Mouse (Mus musculus) Patski (cell line): ENCODE measurements around the gene Dhodh. TPM values are rescaled to one million over a fixed set of nuclear protein-coding genes. Genes with fewer than 3 reads are reported as not detected.
A peak's percentile ranks its signal among the peaks of the same experiment; 100 is the strongest.

Experiments
- ATAC-seq: fragments of 100-300 bp; one replicate; pipeline ENCODE4 v1.8.0; 2021
- CTCF ChIA-PET: fragments of 350-600 bp; sonication (Branson Sonifier 250); formaldehyde crosslinking; loops from one replicate; lab custom pipeline; 2022; ENCODE audit warnings: inconsistent platforms; lab: Charles Lee
- POLR2A ChIA-PET: fragments of 350-600 bp; sonication (Branson Sonifier 250); formaldehyde crosslinking; loops from one replicate; lab custom pipeline; 2022; ENCODE audit warnings: antibody characterized with exemption, inconsistent platforms; lab: Charles Lee
- DNase-seq: peaks from one replicate; pipeline ENCODE4 v3.0.0-alpha.2; 2011; ENCODE audit warnings: low read depth, low spot score
- H3K27me3 ChIP-seq: fragments of 371-371 bp; one replicate; pipeline ENCODE4 v1.5.1; 2021
- CTCF ChIP-seq: fragments of 100-300 bp; IDR thresholded peaks from one replicate; pipeline ENCODE4 v1.5.1; 2021
- in situ Hi-C: fragments of 300-500 bp; cut with MboI; formaldehyde crosslinking; loops from 3 replicates; pipeline ENCODE4 v1.11.1; 2018; ENCODE audit warnings: low pct_unique_long_range_greater_than_20kb, mixed read lengths
- polyA plus RNA-seq: library from polyadenylated mRNA; unstranded; gene quantifications from one replicate; pipeline ENCODE4 v1.2.3, GENCODE M21; 2021

The Dhodh gene
- 14.3 TPM for polyA plus RNA-seq

GRCm38 (mm10) chr8:109608271-109609152, at the start of gene Dhodh:
Gene Dhodh, minus strand, starts transcription at chr8:109608673.
- POLR2A ChIA-PET, result interaction anchor here (0.6 to 1.3 kb wide), 3 partner anchors 41 to 84 kb away, joined by 3 to 4 read pairs (median 4); no protein-coding TSS in a partner anchor
- peak; percentile 61 for DNase-seq
- peaks cover 4% of the 10 kb centered on the region for H3K27me3 ChIP-seq
- peak; percentile 99 for ATAC-seq
- CTCF ChIA-PET, result interaction anchor here (2.9 to 3.3 kb wide), 2 partner anchors 12 to 15 kb away, joined by 10 to 19 read pairs; no protein-coding TSS in a partner anchor
- in situ Hi-C loops, result no loop called here
- TF ChIP-seq CTCF, result no peak

- in situ Hi-C loops, result no loop called here
- CTCF ChIA-PET, result no interaction called here
- H3K27me3 ChIP-seq, result no peaks in the 10 kb centered on the region
- ATAC-seq (no peak), DNase-seq (no peak)
- TF ChIP-seq CTCF, result no peak
- POLR2A ChIA-PET, result no interaction called here
Measured at GRCm38 (mm10) chr8:109656860-109657259, 48.4 kb upstream of the Dhodh start.

- CTCF ChIA-PET, result no interaction called here
- no peak for DNase-seq
- in situ Hi-C loops, result no loop called here
- POLR2A ChIA-PET, result no interaction called here
- TF ChIP-seq CTCF, result no peak
- no peak for ATAC-seq
- peaks cover 17% of the 10 kb centered on the region for H3K27me3 ChIP-seq
Measured at GRCm38 (mm10) chr8:109650801-109651200, 42.3 kb upstream of the Dhodh start.

- TF ChIP-seq CTCF, result no peak
- in situ Hi-C loops, result no loop called here
- ChIA-PET POLR2A (interaction anchor here (1.7 kb wide), 1 partner anchor 16 kb away, joined by 3 read pairs; no protein-coding TSS in a partner anchor), CTCF (no interaction called here)
- peaks cover 17% of the 10 kb centered on the region for H3K27me3 ChIP-seq
- ATAC-seq, result no peak
- no peak for DNase-seq
Measured at GRCm38 (mm10) chr8:109648469-109648868, 40.0 kb upstream of the Dhodh start.

GRCm38 (mm10) chr8:109647331-109647730, 38.9 kb upstream of the Dhodh start:
- in situ Hi-C loops, result no loop called here
- no peak for DNase-seq
- peaks cover 19% of the 10 kb centered on the region for H3K27me3 ChIP-seq
- ChIA-PET CTCF (interaction anchor here (1.0 kb wide), 1 partner anchor 15 kb away, joined by 3 read pairs; no protein-coding TSS in a partner anchor), POLR2A (interaction anchor here (1.7 kb wide), 1 partner anchor 18 kb away, joined by 3 read pairs; no protein-coding TSS in a partner anchor)
- no peak for ATAC-seq
- TF ChIP-seq CTCF, result no peak

GRCm38 (mm10) chr8:109641236-109641635, 32.8 kb upstream of the Dhodh start:
- in situ Hi-C loops, result no loop called here
- peaks cover 20% of the 10 kb centered on the region for H3K27me3 ChIP-seq
- no peak for TF ChIP-seq CTCF
- no peak for ATAC-seq
- CTCF ChIA-PET, result interaction anchor here (1.2 kb wide), 1 partner anchor 14 kb away, joined by 4 read pairs; no protein-coding TSS in a partner anchor
- no peak for DNase-seq
- POLR2A ChIA-PET, result no interaction called here

GRCm38 (mm10) chr8:109640410-109640809, 31.9 kb upstream of the Dhodh start:
- POLR2A ChIA-PET, result no interaction called here
- CTCF ChIA-PET, result interaction anchor here (0.6 kb wide), 1 partner anchor 66 kb away, joined by 3 read pairs; no protein-coding TSS in a partner anchor
- in situ Hi-C loops, result no loop called here
- DNase-seq (no peak), ATAC-seq (no peak)
- H3K27me3 ChIP-seq, result peaks cover 23% of the 10 kb centered on the region
- no peak for TF ChIP-seq CTCF

GRCm38 (mm10) chr8:109638851-109639250, 30.4 kb upstream of the Dhodh start:
- ChIA-PET CTCF (no interaction called here), POLR2A (no interaction called here)
- in situ Hi-C loops, result no loop called here
- ATAC-seq (no peak), DNase-seq (no peak)
- TF ChIP-seq CTCF, result no peak
- peaks cover 23% of the 10 kb centered on the region for H3K27me3 ChIP-seq

GRCm38 (mm10) chr8:109635146-109635545, 26.7 kb upstream of the Dhodh start:
- in situ Hi-C loops, result no loop called here
- DNase-seq (no peak), ATAC-seq (no peak)
- ChIA-PET POLR2A (interaction anchor here (0.6 kb wide), 1 partner anchor 15 kb away, joined by 3 read pairs; no protein-coding TSS in a partner anchor), CTCF (no interaction called here)
- H3K27me3 ChIP-seq, result peaks cover 21% of the 10 kb centered on the region
- no peak for TF ChIP-seq CTCF

GRCm38 (mm10) chr8:109632498-109632897, 24.0 kb upstream of the Dhodh start:
- ATAC-seq, result no peak
- TF ChIP-seq CTCF, result no peak
- DNase-seq, result no peak
- H3K27me3 ChIP-seq, result peaks cover 10% of the 10 kb centered on the region
- in situ Hi-C loops, result no loop called here
- CTCF ChIA-PET, result no interaction called here
- POLR2A ChIA-PET, result no interaction called here

- TF ChIP-seq CTCF, result no peak
- DNase-seq (no peak), ATAC-seq (no peak)
- POLR2A ChIA-PET, result no interaction called here
- peaks cover 7% of the 10 kb centered on the region for H3K27me3 ChIP-seq
- in situ Hi-C loops, result no loop called here
- CTCF ChIA-PET, result no interaction called here
Measured at GRCm38 (mm10) chr8:109628638-109629037, 20.2 kb upstream of the Dhodh start.
